Mouse (Mus musculus): Measurements from ENCODE around the gene Cst3. TPM values are rescaled to one million over a fixed set of nuclear protein-coding genes. Genes with fewer than 3 reads are reported as not detected.

Gene Cst3
- total RNA-seq (2014; rRNA removed) (495 and 652 TPM in 2 replicates), polyA plus RNA-seq (2015; fragmentation: Nextera tagmentation; extraction: Ambion mirVana) (1,133 and 1,187 TPM in 2 replicates)

DNA sequence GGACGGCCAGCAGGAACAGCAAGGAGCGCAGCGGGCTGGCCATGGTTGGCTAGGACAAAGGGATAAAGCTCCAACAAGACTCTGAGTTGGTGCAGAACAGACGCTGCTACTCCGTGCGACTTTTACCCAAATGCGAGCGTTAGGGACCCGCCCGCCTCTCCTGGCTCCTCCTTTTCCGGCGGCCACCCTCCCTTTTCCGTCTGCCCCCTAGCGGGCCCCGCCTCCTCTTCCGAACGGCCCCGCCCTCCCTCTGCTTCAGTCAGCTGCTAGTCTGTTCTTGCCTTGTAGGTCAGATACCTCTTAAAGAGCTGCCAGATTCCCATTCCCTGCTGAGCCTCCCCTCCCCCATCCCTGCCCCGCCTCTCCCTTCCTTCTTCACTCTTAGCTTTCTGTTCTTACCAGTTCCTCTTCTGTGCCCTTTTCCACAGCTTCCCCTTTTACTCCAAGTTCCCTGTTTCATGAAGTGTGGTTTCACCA lies at the start of gene Cst3:
TSS of gene Cst3 (minus strand) at position 358 of the 477 bp plus-strand sequence.
- WGBS, result 0% methylated on average over 19 of the region's 19 CpGs
- Histone ChIP-seq H3K4me1 (ENCODE audit: insufficient read depth) (peaks cover 26% of the 10 kb centered on the region), H3K4me3 (ENCODE audit: low read depth, low read length) (peak within 1 kb of the TSS; percentile 93), H3K9me3 (ENCODE audit: low read length) (no peaks in the 10 kb centered on the region), H3K27me3 (ENCODE audit: insufficient read depth, low read length) (no peaks in the 10 kb centered on the region), H3K9ac (peak within 1 kb of the TSS; percentile 95), H3K27ac (ENCODE audit: low read depth, low read length) (peak within 1 kb of the TSS; percentile 89), H3K36me3 (ENCODE audit: insufficient read depth) (peaks cover 16% of the 10 kb centered on the region), H3K4me2 (ENCODE audit: low read depth) (peak within 1 kb of the TSS; percentile 65)
- peak; percentile 57 for TF ChIP-seq CTCF (IDR thresholded peaks at IDR 0.05; ENCODE audit: low read depth)
- DNase-seq (peak; percentile 86), ATAC-seq (peak; percentile 96)

DNA sequence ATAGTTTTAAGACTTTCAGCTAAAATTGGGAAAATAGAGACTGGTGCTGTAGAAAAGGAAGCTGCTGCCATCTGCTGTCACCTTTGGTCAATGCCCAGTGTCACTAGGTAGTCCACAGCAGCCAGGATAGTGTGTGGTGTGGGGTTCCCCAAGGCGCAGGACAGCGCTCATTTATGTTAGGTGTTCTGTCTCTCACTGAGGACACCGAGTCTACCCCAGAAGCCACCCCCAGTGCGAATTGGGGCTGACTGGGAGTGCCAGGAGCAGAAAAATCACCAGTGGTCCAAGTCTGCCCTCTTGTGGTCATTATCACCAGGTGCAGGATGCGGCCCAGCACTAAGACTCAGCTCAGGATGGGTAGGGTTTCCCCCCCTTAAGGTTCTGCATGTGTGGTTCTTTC lies 26.8 kb upstream of the Cst3 start:
- 11% methylated on average over 5 of the region's 5 CpGs for WGBS
- Histone ChIP-seq H3K4me2 (ENCODE audit: low read depth) (peak overlapping the region; percentile 15; the same call in 1 of the 2 replicates), H3K4me3 (ENCODE audit: low read depth, low read length) (no peak overlapping the region)

DNA sequence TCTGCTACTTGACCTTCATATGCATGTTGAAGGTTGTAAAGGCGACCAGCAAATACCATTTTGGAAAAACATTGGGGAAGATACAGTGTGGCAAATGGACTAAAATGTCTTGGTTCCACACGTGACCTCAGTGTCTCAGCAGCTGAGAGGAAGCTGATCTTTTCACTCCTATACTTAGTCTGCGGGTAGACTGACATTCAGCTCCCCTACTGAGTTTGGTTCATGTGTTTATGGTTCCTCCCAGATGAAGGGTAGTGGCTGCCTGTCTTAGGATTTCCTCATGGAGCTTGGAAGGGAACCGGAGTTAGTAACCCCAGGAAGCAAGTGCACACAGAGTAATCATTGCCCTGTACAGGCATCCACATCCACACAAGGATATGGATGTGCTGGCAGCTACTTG lies 24.8 kb upstream of the Cst3 start:
- Histone ChIP-seq H3K4me1 (ENCODE audit: insufficient read depth) (no peaks in the 10 kb centered on the region), H3K4me3 (ENCODE audit: low read depth, low read length) (no peak overlapping the region), H3K27me3 (ENCODE audit: insufficient read depth, low read length) (no peaks in the 10 kb centered on the region), H3K9ac (no peak overlapping the region), H3K4me2 (ENCODE audit: low read depth) (no peak overlapping the region), H3K9me3 (ENCODE audit: low read length) (no peaks in the 10 kb centered on the region), H3K36me3 (ENCODE audit: insufficient read depth) (no peaks in the 10 kb centered on the region), H3K27ac (ENCODE audit: low read depth, low read length) (no peak overlapping the region)
- TF ChIP-seq CTCF (IDR thresholded peaks at IDR 0.05; ENCODE audit: low read depth), result no peak
- ATAC-seq, result no peak
- no peak for DNase-seq
- WGBS, result 67% methylated on average over 4 of the region's 4 CpGs

More for the DNA sequence above, 26.8 kb upstream of the Cst3 start:
- DNase-seq (peak; percentile 46), ATAC-seq (peak; percentile 69)
- Histone ChIP-seq H3K9me3 (ENCODE audit: low read length) (no peaks in the 10 kb centered on the region), H3K27ac (ENCODE audit: low read depth, low read length) (no peak overlapping the region), H3K36me3 (ENCODE audit: insufficient read depth) (no peaks in the 10 kb centered on the region), H3K27me3 (ENCODE audit: insufficient read depth, low read length) (no peaks in the 10 kb centered on the region), H3K9ac (no peak overlapping the region), H3K4me1 (ENCODE audit: insufficient read depth) (no peaks in the 10 kb centered on the region)
- TF ChIP-seq CTCF (IDR thresholded peaks at IDR 0.05; ENCODE audit: low read depth), result peak; percentile 75

DNA sequence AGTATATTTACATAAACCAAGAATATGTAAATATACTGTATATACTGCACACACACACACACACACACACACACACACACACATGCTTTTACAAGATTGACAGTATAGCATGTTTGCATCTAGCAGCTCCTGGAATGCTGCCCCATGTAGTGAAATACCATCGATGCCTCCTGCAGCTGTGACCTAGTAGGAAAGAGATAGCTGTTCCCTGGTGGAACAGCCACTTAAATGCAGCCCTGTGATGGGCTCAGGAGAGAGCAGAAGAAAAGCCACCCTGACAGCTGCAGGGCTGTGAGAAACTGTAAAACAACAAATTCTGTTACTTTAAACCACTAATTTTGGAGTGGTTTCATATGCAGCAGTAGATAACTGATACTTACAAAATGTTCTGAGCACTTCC lies 20.7 kb upstream of the Cst3 start:
- no peak overlapping the region for H3K4me2 ChIP-seq (ENCODE audit: low read depth)
- no peaks in the 10 kb centered on the region for H3K4me1 ChIP-seq (ENCODE audit: insufficient read depth)
- WGBS, result 79% methylated on average over 1 of the region's 1 CpGs
- ATAC-seq (no peak), DNase-seq (no peak)
- H3K9me3 ChIP-seq (ENCODE audit: low read length), result no peaks in the 10 kb centered on the region
- TF ChIP-seq CTCF (IDR thresholded peaks at IDR 0.05; ENCODE audit: low read depth), result no peak
- no peak overlapping the region for H3K4me3 ChIP-seq (ENCODE audit: low read depth, low read length)
- H3K9ac ChIP-seq, result no peak overlapping the region
- H3K27ac ChIP-seq (ENCODE audit: low read depth, low read length), result no peak overlapping the region
- no peaks in the 10 kb centered on the region for H3K36me3 ChIP-seq (ENCODE audit: insufficient read depth)
- H3K27me3 ChIP-seq (ENCODE audit: insufficient read depth, low read length), result no peaks in the 10 kb centered on the region

DNA sequence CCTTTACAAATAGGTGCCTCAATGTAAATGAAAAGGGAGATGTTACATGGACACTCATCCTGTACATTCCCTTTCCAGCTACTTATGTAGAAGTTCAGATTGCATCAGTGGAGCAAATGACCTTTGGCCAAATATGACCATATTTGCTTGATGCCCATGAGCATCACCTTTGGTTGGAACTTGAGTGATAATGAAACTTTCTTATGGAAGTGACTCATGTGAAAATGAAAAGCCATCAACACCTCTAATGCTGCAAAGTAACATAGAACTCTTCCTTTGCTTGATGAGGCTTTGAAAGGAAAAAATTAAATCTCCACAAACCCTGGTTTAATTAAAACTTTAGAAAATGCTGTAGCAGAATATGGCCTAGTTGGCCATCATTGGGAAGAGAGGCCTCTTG lies 17.6 kb upstream of the Cst3 start:
- Histone ChIP-seq H3K4me1 (ENCODE audit: insufficient read depth) (no peaks in the 10 kb centered on the region), H3K9ac (no peak overlapping the region), H3K9me3 (ENCODE audit: low read length) (no peaks in the 10 kb centered on the region), H3K27me3 (ENCODE audit: insufficient read depth, low read length) (no peaks in the 10 kb centered on the region), H3K4me2 (ENCODE audit: low read depth) (no peak overlapping the region), H3K4me3 (ENCODE audit: low read depth, low read length) (no peak overlapping the region), H3K27ac (ENCODE audit: low read depth, low read length) (no peak overlapping the region), H3K36me3 (ENCODE audit: insufficient read depth) (no peaks in the 10 kb centered on the region)
- DNase-seq (no peak), ATAC-seq (no peak)
- TF ChIP-seq CTCF (IDR thresholded peaks at IDR 0.05; ENCODE audit: low read depth), result no peak

DNA sequence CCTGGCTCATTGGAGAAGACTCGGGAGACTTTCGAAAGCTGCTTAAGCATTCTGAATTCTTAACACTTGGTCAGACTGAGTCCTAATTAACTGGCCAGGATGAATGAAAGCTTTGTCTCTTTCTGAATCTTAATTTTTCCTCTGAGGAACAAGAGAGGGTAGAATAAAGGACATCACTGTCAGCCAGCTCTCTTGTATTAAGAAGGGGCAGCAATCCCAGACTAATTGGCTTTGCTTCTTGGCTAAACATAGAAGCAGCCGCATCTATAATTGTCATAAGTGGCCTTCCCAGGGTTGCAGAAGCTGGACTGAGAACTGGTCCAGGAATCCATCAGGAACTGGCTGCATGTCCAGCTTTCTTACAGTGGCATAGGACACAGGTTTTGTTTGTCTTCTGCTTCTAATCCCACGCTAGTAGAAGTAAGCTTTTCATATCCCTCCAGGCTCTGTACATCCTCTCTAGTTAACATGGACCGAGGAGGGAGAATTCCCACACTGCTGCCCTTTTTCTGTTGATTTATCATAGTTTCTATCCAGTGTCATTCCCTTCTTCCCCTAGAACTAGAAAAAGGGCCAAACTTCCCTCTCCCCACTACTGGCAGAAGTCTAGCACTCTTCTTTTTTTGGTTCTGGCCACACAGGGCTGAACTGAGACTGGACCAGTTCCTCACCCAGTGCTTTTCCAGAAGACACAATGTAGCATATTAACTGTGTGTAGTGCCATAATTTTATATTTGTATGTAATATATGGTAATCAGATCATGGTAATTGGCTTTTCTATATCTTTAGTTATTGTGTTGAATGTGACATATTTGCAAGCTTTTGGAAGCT lies 14.7 kb upstream of the Cst3 start:
- H3K27me3 ChIP-seq (ENCODE audit: insufficient read depth, low read length), result no peaks in the 10 kb centered on the region
- ATAC-seq, result peak; percentile 94

DNA sequence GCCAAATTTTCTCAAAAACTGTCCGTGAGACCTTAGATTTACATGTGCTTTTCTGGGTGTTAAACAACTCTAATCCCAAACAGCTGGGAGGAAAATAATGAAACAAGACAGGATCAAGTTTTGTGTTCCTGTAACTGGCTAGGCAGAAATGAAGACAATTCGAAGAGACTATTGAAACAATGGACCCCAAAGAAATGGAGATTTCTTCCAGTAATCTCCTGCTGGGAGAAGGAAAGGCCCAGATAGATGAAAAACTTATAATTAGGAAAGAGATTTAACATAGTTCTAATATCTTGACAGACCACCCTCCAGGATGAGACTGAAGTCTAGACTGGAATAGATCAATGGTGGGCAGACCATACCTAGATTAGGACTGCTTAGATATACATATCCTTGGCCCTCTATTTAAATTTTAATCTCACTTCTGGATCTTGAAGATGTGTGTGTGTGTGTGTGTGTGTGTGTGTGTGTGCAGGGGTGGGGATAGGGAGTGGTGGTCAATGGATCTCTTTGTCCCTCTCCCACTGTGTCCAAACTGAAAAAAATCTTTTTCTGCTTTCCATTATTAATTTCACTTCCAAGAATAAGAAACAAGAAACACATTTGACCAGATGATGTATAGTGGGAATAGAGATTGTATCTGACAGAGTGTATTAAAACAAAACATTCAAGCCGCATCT lies 14.0 kb upstream of the Cst3 start:
- no peaks in the 10 kb centered on the region for H3K9me3 ChIP-seq (ENCODE audit: low read length)
- 6% methylated on average over 3 of the region's 3 CpGs for WGBS
- no peaks in the 10 kb centered on the region for H3K4me1 ChIP-seq (ENCODE audit: insufficient read depth)
- TF ChIP-seq CTCF (IDR thresholded peaks at IDR 0.05; ENCODE audit: low read depth), result no peak
- DNase-seq (no peak), ATAC-seq (peak; percentile 55)
- H3K4me2 ChIP-seq (ENCODE audit: low read depth), result no peak overlapping the region
- H3K27ac ChIP-seq (ENCODE audit: low read depth, low read length), result peak overlapping the region; percentile 48
- no peak overlapping the region for H3K9ac ChIP-seq
- H3K4me3 ChIP-seq (ENCODE audit: low read depth, low read length), result no peak overlapping the region
- H3K27me3 ChIP-seq (ENCODE audit: insufficient read depth, low read length), result no peaks in the 10 kb centered on the region
- H3K36me3 ChIP-seq (ENCODE audit: insufficient read depth), result no peaks in the 10 kb centered on the region

More for the DNA sequence above, 14.7 kb upstream of the Cst3 start:
- WGBS, result 5% methylated on average over 5 of the region's 5 CpGs
- H3K4me3 ChIP-seq (ENCODE audit: low read depth, low read length), result no peak overlapping the region
- no peak overlapping the region for H3K9ac ChIP-seq
- DNase-seq, result peak; percentile 65
- peak overlapping the region; percentile 48; the same call in 1 of the 2 replicates for H3K27ac ChIP-seq (ENCODE audit: low read depth, low read length)
- H3K4me2 ChIP-seq (ENCODE audit: low read depth), result no peak overlapping the region
- no peaks in the 10 kb centered on the region for H3K36me3 ChIP-seq (ENCODE audit: insufficient read depth)
- no peak for TF ChIP-seq CTCF (IDR thresholded peaks at IDR 0.05; ENCODE audit: low read depth)
- H3K4me1 ChIP-seq (ENCODE audit: insufficient read depth), result no peaks in the 10 kb centered on the region
- no peaks in the 10 kb centered on the region for H3K9me3 ChIP-seq (ENCODE audit: low read length)
